Mouse (Mus musculus) heart, postnatal 0 days (tissue): ENCODE measurements around the gene Slc25a36.

Experiments used
- CTCF ChIP-seq: IDR thresholded peaks from 2 replicates; pipeline ENCODE4 v1.5.1; 2016; ENCODE audit warnings: antibody characterized with exemption, control low read depth, low read depth
- EP300 ChIP-seq: IDR thresholded peaks from 2 replicates; pipeline ENCODE4 v1.6.1; 2016; ENCODE audit warnings: antibody characterized with exemption, low read depth

- TF ChIP-seq CTCF (no peak), EP300 (no peak)
Observed at GRCm38 (mm10) chr9:97121432-97121831, 10.5 kb upstream of the Slc25a36 start.
